Mouse (Mus musculus) liver, embryonic 14.5 days (tissue): ENCODE measurements around the gene Larp1. TPM values are rescaled to one million over a fixed set of nuclear protein-coding genes. Genes with fewer than 3 reads are reported as not detected.
A peak's percentile ranks its signal among the peaks of the same experiment; 100 is the strongest.

Experiments used
- ATAC-seq: fragments of 200-750 bp; cut with Nextera tagmentation; 2 replicates; pipeline ENCODE4 v1.8.0; 2017; ENCODE audit warnings: moderate number of reproducible peaks, mild to moderate bottlenecking, moderate library complexity; ENCODE audit not compliant: insufficient read depth
- DNase-seq, 3 experiments: peaks; one replicate each; pipeline ENCODE4 v3.0.0-alpha.2; 2012 to 2013; ENCODE audit warnings: low read depth in 3 of 3, low spot score in 3 of 3
- H3K27ac ChIP-seq: fragments of 300-500 bp; sonication (generic); 2 replicates; pipeline ENCODE4 v1.5.1; 2014; ENCODE audit warnings: moderate library complexity, mild to moderate bottlenecking, control low read depth, inconsistent platforms
- H3K27me3 ChIP-seq: fragments of 300-500 bp; sonication (generic); 2 replicates; pipeline ENCODE4 v1.6.1; 2014; ENCODE audit warnings: mild to moderate bottlenecking, low read length, moderate library complexity; ENCODE audit not compliant: control insufficient read depth, insufficient read depth
- H3K36me3 ChIP-seq: fragments of 300-500 bp; sonication (generic); replicated peaks from 2 replicates; pipeline ENCODE4 v1.6.1; 2014; ENCODE audit warnings: low read depth; ENCODE audit not compliant: control insufficient read depth, insufficient read depth
- H3K4me1 ChIP-seq, 2 experiments: fragments of 200-500 bp in 1 of 2; fragments of 300-500 bp in 1 of 2; sonication (generic) in 1 of 2; replicated peaks; 2 replicates each; pipeline ENCODE4 v1.6.1; 2012 to 2014; ENCODE audit warnings: antibody characterized with exemption in 1 of 2, inconsistent platforms in 1 of 2, low read length in 1 of 2; ENCODE audit not compliant: control insufficient read depth in 2 of 2, insufficient read depth in 2 of 2
- H3K4me2 ChIP-seq: fragments of 300-500 bp; sonication (generic); 2 replicates; pipeline ENCODE4 v1.6.1; 2014; ENCODE audit warnings: low read depth, mild to moderate bottlenecking, control low read depth, moderate library complexity
- H3K4me3 ChIP-seq, 2 experiments: fragments of 200-500 bp in 1 of 2; fragments of 300-500 bp in 1 of 2; sonication (generic) in 1 of 2; 2 replicates each; pipeline ENCODE4 v1.5.1; 2012 to 2014; ENCODE audit warnings: low read depth in 2 of 2, low read length in 2 of 2, mild to moderate bottlenecking in 2 of 2, control low read depth in 1 of 2, inconsistent platforms in 1 of 2, moderate library complexity in 1 of 2; ENCODE audit not compliant: insufficient read depth in 1 of 2
- H3K9ac ChIP-seq: fragments of 300-500 bp; sonication (generic); replicated peaks from 2 replicates; pipeline ENCODE4 v1.6.1; 2014; ENCODE audit warnings: mild to moderate bottlenecking, control low read depth, moderate library complexity
- H3K9me3 ChIP-seq: fragments of 300-500 bp; sonication (generic); 2 replicates; pipeline ENCODE4 v1.6.1; 2016; ENCODE audit warnings: low read length, mixed read lengths; ENCODE audit not compliant: control insufficient read depth
- CTCF ChIP-seq: IDR thresholded peaks from 2 replicates; pipeline ENCODE4 v1.5.1; 2016; ENCODE audit warnings: antibody characterized with exemption, low read depth, control low read depth
- EP300 ChIP-seq: IDR thresholded peaks from 2 replicates; pipeline ENCODE4 v1.6.1; 2016; ENCODE audit warnings: antibody characterized with exemption, low read depth
- WGBS: fragments of 180-500 bp; shearing (Covaris S2); extraction: QIAGEN DNeasy Blood & Tissue Kit; methylation state at CpG from one replicate; pipeline ENCODE4 v1.1.7; 2014; ENCODE audit not compliant: insufficient replicate concordance; 5-methylcytosine and 5-hydroxymethylcytosine counted together
- polyA plus RNA-seq, 2 experiments: library from polyadenylated mRNA; depleted of rRNA in 1 of 2; stranded (reverse) in 1 of 2; unstranded in 1 of 2; fragments of >200 nt; fragmentation: Nextera tagmentation in 1 of 2; extraction: Ambion mirVana in 1 of 2; gene quantifications; 2 replicates each; pipeline versions ENCODE4 v1.2.1 to v1.2.3; 2012 to 2014

The Larp1 gene
- polyA plus RNA-seq, 2 experiments: 15.8 to 25.5 TPM

DNA sequence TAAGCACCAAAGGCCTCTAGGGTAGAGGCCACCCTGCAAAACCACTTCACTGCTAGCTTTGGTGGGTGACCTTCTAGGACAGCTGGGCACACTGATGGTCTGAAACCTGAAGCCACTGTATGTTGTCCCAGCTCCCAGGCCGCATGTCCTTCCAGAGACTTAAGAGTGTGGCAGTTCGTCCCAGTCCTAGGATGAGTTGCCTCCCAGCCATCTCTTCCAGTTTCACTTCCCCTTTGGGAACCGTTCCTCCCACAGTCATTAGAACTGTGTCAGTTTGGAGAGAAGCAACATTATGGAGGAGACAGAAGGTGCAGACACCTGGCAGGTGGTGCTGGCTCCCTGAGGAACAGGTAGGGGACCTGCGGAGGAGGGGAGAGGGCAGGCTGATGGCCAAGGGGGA, 83.7 kb downstream of the Larp1 start:
- WGBS: 34% methylated on average over 4 of the region's 4 CpGs
- DNase-seq (no peak), ATAC-seq (no peak)
- H3K9me3 ChIP-seq: no peaks in the 10 kb centered on the region
- H3K9ac ChIP-seq: no peak overlapping the region
- peak overlapping the region in 1 of 2 experiments; percentile 6; a peak in 1 of 4 replicates for H3K4me3 ChIP-seq
- H3K27ac ChIP-seq: no peak overlapping the region
- H3K27me3 ChIP-seq: peaks cover 11% of the 10 kb centered on the region
- H3K4me2 ChIP-seq: peak overlapping the region; percentile 45
- no peaks in the 10 kb centered on the region for H3K36me3 ChIP-seq
- peaks cover 0 to 8% of the 10 kb centered on the region in 2 experiments; a peak in 1 of 4 replicates for H3K4me1 ChIP-seq
- TF ChIP-seq EP300 (no peak), CTCF (no peak)

DNA sequence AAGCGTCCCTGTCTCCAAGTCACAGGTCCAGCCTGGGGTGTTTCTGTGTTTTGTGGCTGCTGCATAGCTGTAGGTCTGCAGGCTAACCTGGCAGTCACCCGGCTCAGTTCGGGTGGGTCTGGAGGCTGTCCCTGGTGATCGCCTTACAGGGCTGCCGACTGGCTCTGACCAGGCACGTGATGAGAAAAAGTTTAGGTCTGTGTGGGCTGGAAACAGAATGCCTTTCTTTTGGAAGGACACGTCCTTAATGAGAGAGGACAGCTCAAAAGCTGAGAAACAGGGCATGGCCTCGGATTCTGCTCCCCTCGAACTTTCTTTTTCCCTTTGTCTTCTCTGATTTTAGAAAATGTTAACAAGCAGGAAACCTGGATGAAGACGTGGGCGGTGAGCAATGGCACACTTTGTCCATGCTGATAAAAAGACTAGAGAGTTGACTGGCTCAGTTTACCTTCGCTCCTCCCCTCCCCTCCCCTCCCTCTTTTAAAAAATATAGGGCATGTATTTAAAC, 84.2 kb downstream of the Larp1 start, which contains the start of gene Gm12248:
Gm12248 (minus strand) TSS at position 114 of the 508 bp plus-strand sequence.
- H3K4me1 ChIP-seq: peaks cover 0 to 8% of the 10 kb centered on the region in 2 experiments; a peak in 1 of 4 replicates
- no peaks in the 10 kb centered on the region for H3K9me3 ChIP-seq
- H3K9ac ChIP-seq: no peak within 1 kb of the TSS
- peak within 1 kb of the TSS in 1 of 2 experiments; percentile 6; a peak in 1 of 4 replicates for H3K4me3 ChIP-seq
- H3K27me3 ChIP-seq: peaks cover 16% of the 10 kb centered on the region
- H3K36me3 ChIP-seq: no peaks in the 10 kb centered on the region
- TF ChIP-seq CTCF (no peak), EP300 (no peak)
- DNase-seq: no peak
- whole genome bisulfite sequencing: 16% methylated on average over 12 of the region's 12 CpGs
- peak within 1 kb of the TSS; percentile 45 for H3K4me2 ChIP-seq
- no peak within 1 kb of the TSS for H3K27ac ChIP-seq
- no peak for ATAC-seq

DNA sequence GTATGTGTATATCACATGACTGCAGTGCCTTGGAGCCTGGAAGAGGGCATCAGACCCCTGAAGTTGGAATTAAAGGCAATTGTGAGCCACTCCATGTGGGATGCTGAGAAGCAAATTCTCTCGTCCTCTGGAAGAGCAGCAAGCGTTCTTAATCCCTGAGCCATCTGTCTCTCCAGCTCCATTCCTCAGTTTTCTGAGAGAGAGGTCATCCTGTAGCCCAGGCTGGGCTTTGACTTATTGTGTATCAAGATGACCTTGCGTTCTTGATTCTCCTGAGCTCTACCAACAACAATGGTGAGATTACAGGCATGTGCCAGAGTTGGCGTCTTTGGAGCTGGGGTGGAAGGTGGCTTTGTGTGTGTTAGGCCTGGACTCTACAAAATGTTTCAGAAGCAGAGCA, 85.9 kb downstream of the Larp1 start:
- Histone ChIP-seq H3K9me3 (no peaks in the 10 kb centered on the region), H3K36me3 (no peaks in the 10 kb centered on the region), H3K9ac (no peak overlapping the region), H3K27me3 (peaks cover 17% of the 10 kb centered on the region), H3K27ac (no peak overlapping the region), H3K4me2 (no peak overlapping the region), H3K4me1 (peaks cover 0 to 8% of the 10 kb centered on the region in 2 experiments; a peak in 1 of 4 replicates), H3K4me3 (no peak overlapping the region)
- ATAC-seq (no peak), DNase-seq (no peak)
- 64% methylated on average over 4 of the region's 4 CpGs for WGBS
- TF ChIP-seq EP300 (no peak), CTCF (no peak)

DNA sequence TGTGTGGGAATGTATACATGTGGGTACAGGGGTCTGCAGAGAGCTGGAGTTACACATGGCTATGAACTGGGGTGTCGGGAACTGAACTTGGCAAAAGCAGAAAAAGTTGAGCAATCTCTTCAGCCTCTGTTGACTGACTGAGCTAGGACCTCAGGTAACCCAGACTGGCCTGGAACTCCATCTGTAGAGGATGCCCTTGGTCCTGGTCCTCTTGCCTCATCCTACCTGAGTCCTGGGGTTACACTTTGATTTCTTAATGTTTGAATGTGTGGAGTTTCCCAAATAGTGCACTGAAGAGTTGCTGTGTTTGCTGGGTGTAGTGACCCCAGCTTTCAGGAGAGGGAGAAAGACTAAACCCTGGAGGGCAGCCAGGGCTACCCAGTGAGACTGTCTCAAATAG, 86.7 kb downstream of the Larp1 start:
- 48% methylated on average over 1 of the region's 1 CpGs for WGBS
- peak; percentile 61 for ATAC-seq
- no peak overlapping the region for H3K4me3 ChIP-seq
- TF ChIP-seq CTCF (no peak), EP300 (no peak)
- no peaks in the 10 kb centered on the region for H3K36me3 ChIP-seq
- H3K9ac ChIP-seq: no peak overlapping the region
- H3K9me3 ChIP-seq: no peaks in the 10 kb centered on the region
- H3K27ac ChIP-seq: no peak overlapping the region
- H3K27me3 ChIP-seq: peaks cover 17% of the 10 kb centered on the region
- DNase-seq: no peak
- peaks cover 0 to 8% of the 10 kb centered on the region in 2 experiments; a peak in 1 of 4 replicates for H3K4me1 ChIP-seq
- H3K4me2 ChIP-seq: no peak overlapping the region

DNA sequence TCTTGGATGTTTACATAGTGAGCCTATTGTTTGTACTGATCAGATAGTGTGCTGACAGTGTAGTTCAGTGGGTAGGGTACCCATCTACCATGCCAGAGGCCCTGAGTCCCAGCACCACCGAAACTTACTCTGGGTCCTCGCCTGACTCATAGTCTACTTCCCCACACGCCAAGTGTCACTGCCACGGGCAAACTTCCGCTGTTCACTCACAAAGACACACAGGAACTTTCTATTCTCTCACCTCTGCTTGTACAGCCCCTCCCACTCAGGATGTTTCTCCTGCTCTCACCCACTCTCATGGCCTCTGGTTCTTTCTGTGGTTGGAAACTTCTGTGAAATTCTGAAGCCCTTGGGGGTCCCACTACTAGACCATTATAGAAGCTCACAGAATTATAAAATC, 87.3 kb downstream of the Larp1 start:
- Histone ChIP-seq H3K4me3 (no peak overlapping the region), H3K36me3 (no peaks in the 10 kb centered on the region), H3K4me1 (peaks cover 0 to 8% of the 10 kb centered on the region in 2 experiments; a peak in 1 of 4 replicates), H3K27me3 (peaks cover 17% of the 10 kb centered on the region), H3K27ac (no peak overlapping the region), H3K9me3 (no peaks in the 10 kb centered on the region), H3K4me2 (no peak overlapping the region), H3K9ac (no peak overlapping the region)
- 49% methylated on average over 5 of the region's 5 CpGs for WGBS
- TF ChIP-seq EP300 (no peak), CTCF (no peak)
- ATAC-seq: no peak
- DNase-seq: no peak
